Comparison of ENCODE assay signal across 8 mouse cellular contexts in genomic region chr15:80948145-80949135, GRCm38 (mm10). TPM values are rescaled to one million over a fixed set of nuclear protein-coding genes. Genes with fewer than 3 reads are reported as not detected.
DNase-seq lines count a peak whose midpoint lies in the region; ATAC-seq and TF ChIP-seq lines count a peak whose summit lies in the region.

TSS of gene Adsl (plus strand) at chr15:80948490.

- peak within 1 kb of the TSS; percentile 81 for H3K4me2 ChIP-seq in embryonic facial prominence, embryonic 13.5 days
- H3K4me2 ChIP-seq in limb, embryonic 13.5 days (replicated peaks) = peak within 1 kb of the TSS; percentile 85
- H3K4me2 ChIP-seq in midbrain, embryonic 16.5 days (ENCODE audit: low read length) = peak within 1 kb of the TSS; percentile 63

- H3K36me3 ChIP-seq in embryonic facial prominence, embryonic 13.5 days = peaks cover 27% of the 10 kb centered on the region
- no peaks in the 10 kb centered on the region for H3K36me3 ChIP-seq in heart, adult 2 months (ENCODE audit: control insufficient read depth, insufficient read depth, low read length)
- H3K36me3 ChIP-seq in limb, embryonic 13.5 days = peaks cover 25% of the 10 kb centered on the region
- H3K36me3 ChIP-seq in midbrain, embryonic 16.5 days (ENCODE audit: control insufficient read depth, insufficient read depth, low read length) = peaks cover 5% of the 10 kb centered on the region

- intact Hi-C loops in heart, adult 2 months (cut with DNase I) = loop anchor here (2.0 to 10.0 kb wide), 3 partner anchors 151 to 684 kb away; partner anchors contain the start of gene Rps19bp1

- peaks cover 9% of the 10 kb centered on the region for H3K79me2 ChIP-seq in heart, adult 2 months (replicated peaks; ENCODE audit: control insufficient read depth, insufficient read depth, low read length)

- no peaks in the 10 kb centered on the region for H3K9me3 ChIP-seq in embryonic facial prominence, embryonic 13.5 days
- H3K9me3 ChIP-seq in limb, embryonic 13.5 days = no peaks in the 10 kb centered on the region
- no peaks in the 10 kb centered on the region for H3K9me3 ChIP-seq in midbrain, embryonic 16.5 days (replicated peaks; ENCODE audit: control insufficient read depth, low read length, poor library complexity, severe bottlenecking)

- TF ChIP-seq EP300 in heart, adult 2 months (IDR thresholded peaks at IDR 0.05; ENCODE audit: insufficient read depth, low read depth, low read length) = peak; percentile 57; the same call in 1 of the 2 replicates

- no peaks in the 10 kb centered on the region for H3K27me3 ChIP-seq in embryonic facial prominence, embryonic 13.5 days
- no peaks in the 10 kb centered on the region for H3K27me3 ChIP-seq in heart, adult 2 months (ENCODE audit: control insufficient read depth, insufficient read depth, low read length)
- no peaks in the 10 kb centered on the region for H3K27me3 ChIP-seq in limb, embryonic 13.5 days
- H3K27me3 ChIP-seq in midbrain, embryonic 16.5 days (ENCODE audit: control insufficient read depth, insufficient read depth, low read depth, low read length) = no peaks in the 10 kb centered on the region

- H3K4me1 ChIP-seq in embryonic facial prominence, embryonic 13.5 days = peaks cover 12% of the 10 kb centered on the region
- peaks cover 6% of the 10 kb centered on the region for H3K4me1 ChIP-seq in heart, adult 2 months (ENCODE audit: control insufficient read depth, insufficient read depth, low read length)
- peaks cover 15% of the 10 kb centered on the region for H3K4me1 ChIP-seq in limb, embryonic 13.5 days
- H3K4me1 ChIP-seq in midbrain, embryonic 16.5 days (ENCODE audit: control insufficient read depth, insufficient read depth, low read length) = peaks cover 9% of the 10 kb centered on the region

- ATAC-seq in embryonic facial prominence, embryonic 13.5 days (ENCODE audit: insufficient number of reproducible peaks, insufficient read depth, low FRiP score, low TSS enrichment, low read depth) = peak; percentile 84
- peak; percentile 95 for ATAC-seq in limb, embryonic 13.5 days (ENCODE audit: low FRiP score, low read depth)
- ATAC-seq in midbrain, embryonic 16.5 days = peak; percentile 96

- TF ChIP-seq CTCF in heart, adult 2 months (IDR thresholded peaks at IDR 0.05) = peak; percentile 96

- peak; percentile 91 for DNase-seq in 3134 (ENCODE audit: extremely low read depth, insufficient read length, low spot score)
- peak; percentile 92 for DNase-seq in adrenal gland, postnatal 36 days
- peak; percentile 91 to 92 for DNase-seq in heart, adult 2 months
- peak; percentile 81 to 87 for DNase-seq in kidney, adult 8-10 months
- DNase-seq in spleen, postnatal 10 days (ENCODE audit: low spot score in 2 of 2) = peak; percentile 93

- H3K9ac ChIP-seq in embryonic facial prominence, embryonic 13.5 days = peak within 1 kb of the TSS; percentile 87
- H3K9ac ChIP-seq in heart, adult 2 months (ENCODE audit: low read depth, low read length) = peak within 1 kb of the TSS; percentile 85
- peak within 1 kb of the TSS; percentile 85 for H3K9ac ChIP-seq in limb, embryonic 13.5 days
- H3K9ac ChIP-seq in midbrain, embryonic 16.5 days (ENCODE audit: low read depth, low read length) = peak within 1 kb of the TSS; percentile 78

- peak within 1 kb of the TSS; percentile 89 for H3K4me3 ChIP-seq in embryonic facial prominence, embryonic 13.5 days
- peak within 1 kb of the TSS; percentile 71 for H3K4me3 ChIP-seq in heart, adult 2 months
- peak within 1 kb of the TSS; percentile 92 for H3K4me3 ChIP-seq in limb, embryonic 13.5 days
- peak within 1 kb of the TSS; percentile 91 for H3K4me3 ChIP-seq in midbrain, embryonic 16.5 days (ENCODE audit: low read depth, low read length)

- peak within 1 kb of the TSS; percentile 82 for H3K27ac ChIP-seq in embryonic facial prominence, embryonic 13.5 days
- H3K27ac ChIP-seq in heart, adult 2 months = peak within 1 kb of the TSS; percentile 73
- H3K27ac ChIP-seq in limb, embryonic 13.5 days = peak within 1 kb of the TSS; percentile 84
- H3K27ac ChIP-seq in midbrain, embryonic 16.5 days (ENCODE audit: low read length) = peak within 1 kb of the TSS; percentile 79

- under 1% methylated on average over 63 of the region's 63 CpGs for WGBS in embryonic facial prominence, embryonic 13.5 days
- under 1% methylated on average over 63 of the region's 63 CpGs for WGBS in heart, adult 2 months
- under 1% methylated on average over 63 of the region's 63 CpGs for WGBS in limb, embryonic 13.5 days
- under 1% methylated on average over 63 of the region's 63 CpGs for WGBS in midbrain, embryonic 16.5 days

- peak; percentile 76 for TF ChIP-seq POLR2A in heart, adult 2 months (IDR thresholded peaks at IDR 0.05; ENCODE audit: insufficient read depth, low read depth, low read length)

RNA-seq across cellular contexts. Expression of gene Adsl, which starts in this region (rescaled TPM):
- 10 to 100 TPM; 39.9 to 42.4 TPM for total RNA-seq in adrenal gland, postnatal 36 days (2021)
- 153 and 177 TPM in 2 replicates for polyA plus RNA-seq in embryonic facial prominence, embryonic 13.5 days (2015; fragmentation: Nextera tagmentation; extraction: Ambion mirVana)
- total RNA-seq in heart, adult 2 months (2021) = 10 to 100 TPM; 75.7 to 79.2 TPM
- 92.2 and 110 TPM in 2 replicates for polyA plus RNA-seq in heart, adult 2 months (2012; rRNA removed)
- 163 and 167 TPM in 2 replicates for polyA plus RNA-seq in limb, embryonic 13.5 days (2015; fragmentation: Nextera tagmentation; extraction: Ambion mirVana)
- 99.8 and 102 TPM in 2 replicates for polyA plus RNA-seq in midbrain, embryonic 16.5 days (2015; fragmentation: Nextera tagmentation; extraction: Ambion mirVana)

Comparison
In these comparisons a context has a peak if more than half of its experiments do, and no peak if none do; other contexts are left out.
1. Peak in every context shown above with its lines: DNase-seq, ATAC-seq, H3K4me3 ChIP-seq and H3K27ac ChIP-seq.